Mouse (Mus musculus): ENCODE measurements around the gene Fam25c. TPM values are rescaled to one million over a fixed set of nuclear protein-coding genes. Genes with fewer than 3 reads are reported as not detected.
A peak's percentile ranks its signal among the peaks of the same experiment; 100 is the strongest.
"Not testable (repeated sequence)": the region's sequence is repeated elsewhere in the genome, so short reads cannot be mapped to it uniquely, and the experiment has no call there.

The Fam25c gene
- polyA plus RNA-seq, 1 experiment from 2014 or later = not detected

DNA sequence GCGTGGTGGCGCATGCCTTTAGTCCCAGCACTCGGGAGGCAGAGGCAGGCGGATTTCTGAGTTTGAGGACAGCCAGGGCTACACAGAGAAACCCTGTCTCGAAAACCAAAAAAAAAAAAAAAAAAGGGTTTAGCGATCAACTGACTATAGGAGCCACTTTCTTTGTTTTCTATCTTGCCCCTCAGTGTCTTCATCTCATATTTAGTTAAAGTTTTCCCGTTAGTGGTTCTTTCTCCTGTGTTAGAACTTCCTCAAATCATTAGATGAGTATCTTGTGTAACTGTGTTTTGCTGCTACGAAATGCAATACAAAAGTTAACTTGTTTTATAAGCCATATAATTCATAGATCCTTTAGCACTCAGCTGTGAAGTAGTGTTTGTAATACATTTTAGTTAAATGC is 40.9 kb downstream of the Fam25c start:
- H3K27ac ChIP-seq (replicated peaks); DNase-seq (ENCODE audit: low spot score); H3K9me3 ChIP-seq; H3K27me3 ChIP-seq (replicated peaks; ENCODE audit: low read depth, poor library complexity, severe bottlenecking); H3K4me3 ChIP-seq: not testable (repeated sequence)
- H3K36me3 ChIP-seq (replicated peaks) = peaks cover 37% of the 10 kb centered on the region
- H3K4me1 ChIP-seq = peaks cover 23% of the 10 kb centered on the region
- 91% methylated on average over 8 of the region's 8 CpGs for WGBS

DNA sequence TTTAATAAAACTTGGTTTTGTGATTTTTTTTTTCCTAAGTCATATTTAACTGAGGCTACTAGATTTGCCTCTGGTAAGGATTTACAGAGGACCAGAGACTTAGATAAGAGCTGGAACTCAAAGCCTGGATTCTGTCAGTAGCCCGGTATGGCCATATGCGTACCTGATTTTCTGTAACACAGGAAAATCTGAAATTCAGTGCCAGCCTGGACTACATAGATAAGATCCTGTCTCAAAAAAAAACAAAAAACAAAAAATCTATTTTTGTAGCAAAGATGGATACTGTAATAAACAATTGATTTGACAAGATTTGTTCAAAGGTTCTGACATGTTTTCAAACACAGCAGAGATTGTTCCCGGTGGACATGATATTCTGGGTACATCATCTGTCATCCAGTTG is 41.6 kb downstream of the Fam25c start:
- H3K27ac ChIP-seq (replicated peaks) = no peak overlapping the region
- H3K4me3 ChIP-seq = no peak overlapping the region
- 96% methylated on average over 3 of the region's 3 CpGs for WGBS
- no peak for DNase-seq (ENCODE audit: low spot score)
- no peaks in the 10 kb centered on the region for H3K27me3 ChIP-seq (replicated peaks; ENCODE audit: low read depth, poor library complexity, severe bottlenecking)
- H3K4me1 ChIP-seq = peaks cover 23% of the 10 kb centered on the region
- peaks cover 29% of the 10 kb centered on the region for H3K36me3 ChIP-seq (replicated peaks)
- no peaks in the 10 kb centered on the region for H3K9me3 ChIP-seq

DNA sequence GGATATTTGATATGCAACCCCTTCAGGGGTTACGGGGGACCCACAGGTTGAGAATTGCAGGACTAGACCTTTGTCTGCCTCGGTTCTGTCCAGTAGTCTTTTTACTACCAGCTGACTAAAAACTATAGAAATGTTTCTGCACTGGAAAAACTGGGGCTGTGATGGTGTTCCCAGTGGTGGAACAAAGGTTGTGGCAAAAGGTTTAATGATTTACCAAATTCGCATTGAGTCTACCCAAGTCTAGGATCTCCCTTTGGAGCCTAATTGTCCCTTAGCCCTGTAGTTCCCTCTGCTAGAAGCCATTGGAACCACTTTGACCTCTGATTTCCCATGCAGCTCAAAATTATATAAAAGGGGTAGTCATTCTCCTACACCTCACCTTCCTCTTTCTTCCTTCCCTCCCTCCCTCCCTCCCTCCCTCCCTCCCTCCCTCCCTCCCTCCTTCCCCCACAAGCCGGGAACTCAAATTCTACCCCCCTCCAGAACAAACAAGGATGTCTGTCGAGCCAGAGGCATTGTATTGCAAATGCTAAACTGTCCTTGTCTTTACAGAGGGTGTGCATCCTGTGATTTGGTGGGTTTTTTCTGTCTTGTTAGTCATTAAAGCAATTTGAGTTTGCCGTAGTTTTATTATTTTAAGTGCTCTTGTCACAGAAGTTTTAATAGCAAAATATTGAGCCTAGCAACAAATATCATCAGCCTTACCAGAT is 42.7 kb downstream of the Fam25c start:
- Histone ChIP-seq H3K36me3 (replicated peaks) (peaks cover 18% of the 10 kb centered on the region), H3K27ac (replicated peaks) (peak overlapping the region; percentile 19; the same call in 1 of the 2 replicates), H3K27me3 (replicated peaks; ENCODE audit: low read depth, poor library complexity, severe bottlenecking) (no peaks in the 10 kb centered on the region), H3K4me3 (peak overlapping the region; percentile 92), H3K9me3 (no peaks in the 10 kb centered on the region), H3K4me1 (peaks cover 23% of the 10 kb centered on the region)
- no peak for DNase-seq (ENCODE audit: low spot score)
- 22% methylated on average over 6 of the region's 6 CpGs for WGBS

DNA sequence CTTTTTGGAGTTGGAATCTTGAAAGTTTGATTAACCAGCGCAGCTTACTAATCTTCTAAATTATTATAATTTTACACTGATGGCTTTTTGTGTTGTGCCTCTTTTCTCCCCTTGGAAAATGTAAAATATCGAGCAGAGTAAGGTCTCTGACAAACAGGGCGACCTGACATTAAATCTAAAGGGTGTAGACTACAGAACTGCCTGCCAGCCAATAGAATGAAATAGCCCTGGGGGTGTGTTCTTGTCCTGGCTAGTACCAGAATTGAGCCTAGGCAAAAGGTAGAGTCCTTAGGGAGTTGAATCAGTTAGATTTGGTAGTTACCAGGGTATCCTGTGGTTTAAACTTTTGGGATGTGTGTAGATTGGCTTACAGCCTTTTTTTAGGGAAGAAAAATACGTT is 43.5 kb downstream of the Fam25c start:
- H3K4me1 ChIP-seq = peaks cover 23% of the 10 kb centered on the region
- H3K27ac ChIP-seq (replicated peaks) = 0 out of 2 replicates have a peak overlapping the region, but pooled peaks have one; percentile 97
- H3K36me3 ChIP-seq (replicated peaks) = peaks cover 10% of the 10 kb centered on the region
- H3K27me3 ChIP-seq (replicated peaks; ENCODE audit: low read depth, poor library complexity, severe bottlenecking) = no peaks in the 10 kb centered on the region
- H3K4me3 ChIP-seq = peak overlapping the region; percentile 92
- DNase-seq (ENCODE audit: low spot score) = peak; percentile 28
- no peaks in the 10 kb centered on the region for H3K9me3 ChIP-seq
- 3% methylated on average over 4 of the region's 4 CpGs for WGBS

DNA sequence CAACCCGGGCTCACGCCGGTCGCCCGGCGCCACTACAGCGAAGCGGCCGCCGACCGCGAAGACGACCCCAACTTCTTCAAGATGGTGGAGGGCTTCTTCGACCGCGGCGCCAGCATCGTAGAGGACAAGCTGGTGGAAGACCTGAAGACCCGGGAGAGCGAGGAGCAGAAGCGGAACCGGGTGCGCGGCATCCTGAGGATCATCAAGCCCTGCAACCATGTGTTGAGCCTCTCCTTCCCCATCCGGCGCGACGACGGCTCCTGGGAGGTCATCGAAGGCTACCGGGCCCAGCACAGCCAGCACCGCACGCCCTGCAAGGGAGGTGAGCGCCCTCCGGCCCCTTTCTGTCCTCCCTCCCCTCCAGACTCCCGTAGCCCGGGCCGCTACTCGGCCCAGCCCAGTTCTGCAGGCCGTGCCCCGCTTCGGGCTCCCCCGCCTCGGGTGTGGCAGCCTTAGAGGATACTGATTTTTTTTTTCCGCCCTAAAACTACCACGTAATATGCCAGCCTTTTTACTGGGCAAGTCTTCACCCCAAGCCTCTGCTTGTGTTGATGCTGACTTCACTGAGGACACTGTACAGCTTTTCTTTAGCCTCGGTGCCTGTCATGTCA is 44.1 kb downstream of the Fam25c start:
- Histone ChIP-seq H3K36me3 (replicated peaks) (peaks cover 5% of the 10 kb centered on the region), H3K27ac (replicated peaks) (peak overlapping the region; percentile 97), H3K4me3 (peak overlapping the region; percentile 92), H3K27me3 (replicated peaks; ENCODE audit: low read depth, poor library complexity, severe bottlenecking) (no peaks in the 10 kb centered on the region), H3K9me3 (no peaks in the 10 kb centered on the region), H3K4me1 (peaks cover 23% of the 10 kb centered on the region)
- WGBS = under 1% methylated on average over 47 of the region's 47 CpGs
- peak; percentile 67 for DNase-seq (ENCODE audit: low spot score)

DNA sequence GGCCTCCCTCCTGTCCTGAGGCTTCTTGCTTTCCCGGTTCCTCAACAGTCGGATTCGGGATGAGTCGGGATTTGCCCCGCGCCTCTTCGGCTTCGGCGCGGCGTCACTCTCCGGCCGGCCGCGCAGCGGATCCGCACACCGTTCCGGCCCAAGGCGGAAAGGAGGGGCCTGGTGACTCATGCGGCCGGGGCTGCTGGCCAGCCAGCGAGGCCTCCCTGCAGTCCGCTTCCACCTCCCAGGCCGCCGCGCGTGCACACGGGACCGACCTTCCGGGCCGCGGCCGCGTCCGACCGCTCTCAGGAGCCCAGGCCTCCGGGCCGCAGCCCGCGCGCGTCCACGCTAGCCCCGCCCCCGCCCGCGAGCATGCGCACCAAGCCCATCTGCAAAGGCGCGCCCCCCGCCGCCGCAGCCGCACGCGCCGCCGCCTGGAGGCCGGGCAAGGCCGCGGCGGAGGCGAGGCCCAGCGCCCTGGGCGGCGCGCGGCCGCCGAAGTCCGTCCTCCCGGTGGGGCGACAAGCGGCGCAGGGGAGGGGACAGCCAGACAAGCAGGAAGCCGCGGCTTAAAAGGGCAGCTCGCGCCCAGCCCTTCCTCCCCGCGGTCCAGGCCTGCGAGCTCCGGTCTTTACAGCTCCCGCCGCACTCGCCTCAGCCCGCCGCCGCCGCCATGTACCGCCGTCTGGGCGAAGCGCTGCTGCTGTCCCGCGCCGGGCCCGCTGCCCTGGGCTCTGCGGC is 44.8 kb downstream of the Fam25c start, which contains the start of the genes Shld2 and Glud1:
Gene Shld2, minus strand, starts transcription at position 260 of the 732 bp plus-strand sequence.
Gene Glud1, plus strand, starts transcription at position 494 of the 732 bp plus-strand sequence.
- Histone ChIP-seq H3K4me3 (peak within 1 kb of the TSS; percentile 92), H3K4me1 (peaks cover 23% of the 10 kb centered on the region), H3K27ac (replicated peaks) (peak within 1 kb of the TSS; percentile 97), H3K9me3 (no peaks in the 10 kb centered on the region), H3K27me3 (replicated peaks; ENCODE audit: low read depth, poor library complexity, severe bottlenecking) (no peaks in the 10 kb centered on the region), H3K36me3 (replicated peaks) (peaks cover 5% of the 10 kb centered on the region)
- DNase-seq (ENCODE audit: low spot score) = peak; percentile 98
- under 1% methylated on average over 100 of the region's 100 CpGs for WGBS

DNA sequence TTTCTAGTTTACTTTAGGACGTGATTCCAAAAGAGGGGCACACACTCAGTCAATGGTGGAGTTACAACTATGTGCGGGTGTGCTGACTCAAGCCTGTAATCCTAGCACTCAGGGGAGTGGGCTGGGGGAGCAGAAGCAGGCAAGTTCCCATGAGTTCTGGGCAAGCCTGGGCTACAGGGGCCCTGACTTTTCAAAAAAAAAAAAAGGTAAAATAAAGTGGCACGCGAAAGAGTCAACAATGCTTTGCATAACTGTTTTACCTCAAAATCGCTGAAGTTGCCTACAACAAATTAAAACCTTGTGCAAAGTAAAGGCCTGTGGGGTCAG is 45.4 kb downstream of the Fam25c start:
- Histone ChIP-seq H3K36me3 (replicated peaks) (peaks cover 5% of the 10 kb centered on the region), H3K4me3 (peak overlapping the region; percentile 92), H3K27ac (replicated peaks) (peak overlapping the region; percentile 97), H3K27me3 (replicated peaks; ENCODE audit: low read depth, poor library complexity, severe bottlenecking) (no peaks in the 10 kb centered on the region), H3K9me3 (no peaks in the 10 kb centered on the region), H3K4me1 (peaks cover 23% of the 10 kb centered on the region)
- WGBS = 8% methylated on average over 5 of the region's 5 CpGs
- no peak for DNase-seq (ENCODE audit: low spot score)

DNA sequence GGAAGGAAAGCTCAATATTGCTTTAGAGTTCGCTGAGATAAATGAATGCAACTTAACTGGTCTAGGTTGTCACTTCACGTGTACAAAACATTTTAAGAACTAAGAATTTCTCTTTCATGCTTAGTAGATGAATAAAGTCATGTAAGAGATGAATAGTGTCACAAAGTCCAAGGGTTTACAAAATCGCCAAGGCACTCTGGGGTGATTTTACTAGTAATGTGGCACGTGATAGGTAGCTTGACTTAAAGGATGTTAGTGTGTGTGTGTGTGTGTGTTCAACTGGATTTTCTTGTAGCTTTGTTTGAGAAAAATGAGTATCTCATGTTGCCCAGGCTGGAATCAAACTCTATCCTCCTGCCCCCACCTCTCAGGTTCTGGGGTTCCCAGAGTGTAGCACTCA is 46.0 kb downstream of the Fam25c start:
- peaks cover 5% of the 10 kb centered on the region for H3K36me3 ChIP-seq (replicated peaks)
- no peaks in the 10 kb centered on the region for H3K27me3 ChIP-seq (replicated peaks; ENCODE audit: low read depth, poor library complexity, severe bottlenecking)
- no peak for DNase-seq (ENCODE audit: low spot score)
- 90% methylated on average over 4 of the region's 4 CpGs for WGBS
- peaks cover 23% of the 10 kb centered on the region for H3K4me1 ChIP-seq
- no peaks in the 10 kb centered on the region for H3K9me3 ChIP-seq
- H3K4me3 ChIP-seq = peak overlapping the region; percentile 92; the same call in 1 of the 2 replicates
- no peak overlapping the region; the same call in 1 of the 2 replicates for H3K27ac ChIP-seq (replicated peaks)

DNA sequence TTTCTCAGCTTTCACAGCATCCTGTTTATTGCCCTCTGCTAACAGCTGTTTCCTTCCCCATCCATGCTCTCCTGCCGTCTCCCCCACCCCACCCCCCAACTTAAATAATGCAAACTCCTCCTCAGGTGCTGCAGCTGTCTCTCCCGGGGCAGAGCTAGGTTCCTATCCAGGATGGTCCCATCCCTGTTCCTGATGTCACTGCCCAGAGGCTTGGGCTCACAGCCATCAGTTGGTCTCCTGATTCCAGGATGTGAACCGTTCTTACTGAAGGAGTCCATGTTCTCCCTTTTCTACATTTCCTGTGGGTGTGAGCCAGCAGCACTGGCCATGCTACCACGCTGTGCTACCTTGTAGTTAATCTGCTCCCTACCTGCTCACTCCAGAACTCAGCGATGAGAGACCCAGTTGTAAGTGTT is 52.0 kb downstream of the Fam25c start:
- Histone ChIP-seq H3K27ac (replicated peaks) (no peak overlapping the region), H3K9me3 (no peaks in the 10 kb centered on the region), H3K27me3 (replicated peaks; ENCODE audit: low read depth, poor library complexity, severe bottlenecking) (no peaks in the 10 kb centered on the region), H3K36me3 (replicated peaks) (peaks cover 4% of the 10 kb centered on the region; the same call in 1 of the 2 replicates), H3K4me1 (no peaks in the 10 kb centered on the region), H3K4me3 (no peak overlapping the region)
- DNase-seq (ENCODE audit: low spot score) = no peak
- 45% methylated on average over 5 of the region's 5 CpGs for WGBS

DNA sequence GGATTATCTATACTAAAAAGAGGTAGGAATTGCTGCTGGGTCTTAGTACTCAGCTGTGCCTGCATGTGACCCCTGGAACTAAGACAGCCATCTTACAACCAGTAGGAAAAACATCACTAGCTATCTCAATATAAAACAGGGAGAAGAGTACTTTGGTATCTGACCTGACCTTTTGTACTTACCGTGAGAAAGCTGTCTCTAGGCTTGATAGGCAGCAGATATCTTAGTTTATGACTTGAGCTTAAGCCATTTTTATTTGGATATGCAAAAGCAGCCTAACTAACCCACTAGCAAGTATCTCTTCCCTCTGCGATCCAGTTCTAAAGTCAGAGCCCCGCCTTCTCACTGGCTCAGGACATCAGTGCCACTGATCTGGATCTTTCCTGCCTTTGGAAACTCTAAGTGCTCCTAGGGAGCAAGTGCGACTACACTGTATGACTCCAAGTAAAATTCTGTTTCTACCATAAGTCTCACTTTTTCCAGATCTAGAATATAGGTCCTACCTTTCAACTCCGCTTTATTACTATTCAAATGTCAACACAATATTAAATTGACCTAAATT is 52.5 kb downstream of the Fam25c start:
- Histone ChIP-seq H3K4me1 (peaks cover under 1% of the 10 kb centered on the region; the same call in 1 of the 2 replicates), H3K27ac (replicated peaks) (no peak overlapping the region), H3K4me3 (no peak overlapping the region), H3K9me3 (no peaks in the 10 kb centered on the region), H3K36me3 (replicated peaks) (peaks cover 4% of the 10 kb centered on the region; the same call in 1 of the 2 replicates), H3K27me3 (replicated peaks; ENCODE audit: low read depth, poor library complexity, severe bottlenecking) (no peaks in the 10 kb centered on the region)
- no peak for DNase-seq (ENCODE audit: low spot score)
- 82% methylated on average over 5 of the region's 5 CpGs for WGBS
